Mouse (Mus musculus): Measurements from ENCODE around the gene Ing5.
"Not testable (repeated sequence)": the region's sequence is repeated elsewhere in the genome, so short reads cannot be mapped to it uniquely, and the experiment has no call there.

The Ing5 gene

GRCm38 (mm10) chr1:93811495-93812039 is 7.8 kb downstream of the Ing5 start:
- no peak for DNase-seq

GRCm38 (mm10) chr1:93817823-93818532 is 14.2 kb downstream of the Ing5 start:
- no peak for DNase-seq

- DNase-seq = no peak
Observed at GRCm38 (mm10) chr1:93818722-93819121, 15.0 kb downstream of the Ing5 start.

GRCm38 (mm10) chr1:93823796-93824495 is 20.2 kb downstream of the Ing5 start:
- peak; percentile 30 for DNase-seq

GRCm38 (mm10) chr1:93824609-93825008 is 20.8 kb downstream of the Ing5 start, which contains the start of gene D2hgdh:
D2hgdh (plus strand) TSS chr1:93824909.
- no peak for DNase-seq

- DNase-seq = peak; percentile 95
Observed at GRCm38 (mm10) chr1:93825105-93825674, 21.4 kb downstream of the Ing5 start.

- peak; percentile 57 for DNase-seq
Observed at GRCm38 (mm10) chr1:93825771-93826539, 22.2 kb downstream of the Ing5 start.

GRCm38 (mm10) chr1:93826540-93826835 is 22.7 kb downstream of the Ing5 start:
- peak; percentile 40 for DNase-seq

GRCm38 (mm10) chr1:93832754-93833360 is 29.1 kb downstream of the Ing5 start:
- DNase-seq = not testable (repeated sequence)

GRCm38 (mm10) chr1:93834671-93835150 is 30.9 kb downstream of the Ing5 start:
- no peak for DNase-seq

- DNase-seq = no peak
Observed at GRCm38 (mm10) chr1:93835211-93835610, 31.4 kb downstream of the Ing5 start.

GRCm38 (mm10) chr1:93835876-93836531 is 32.2 kb downstream of the Ing5 start:
- DNase-seq = no peak

GRCm38 (mm10) chr1:93836532-93836913 is 32.8 kb downstream of the Ing5 start:
- DNase-seq = no peak

- no peak for DNase-seq
Observed at GRCm38 (mm10) chr1:93837335-93837734, 33.6 kb downstream of the Ing5 start.

GRCm38 (mm10) chr1:93838569-93838968 is 34.8 kb downstream of the Ing5 start:
- not testable (repeated sequence) for DNase-seq

- DNase-seq = not testable (repeated sequence)
Observed at GRCm38 (mm10) chr1:93845766-93846366, 42.1 kb downstream of the Ing5 start.

- not testable (repeated sequence) for DNase-seq
Observed at GRCm38 (mm10) chr1:93855790-93856189, 52.0 kb downstream of the Ing5 start.

- DNase-seq = no peak
Observed at GRCm38 (mm10) chr1:93857370-93857769, 53.6 kb downstream of the Ing5 start.

GRCm38 (mm10) chr1:93857991-93858390 is 54.2 kb downstream of the Ing5 start:
- DNase-seq = no peak

- no peak for DNase-seq
Observed at GRCm38 (mm10) chr1:93859619-93860018, 55.9 kb downstream of the Ing5 start.

GRCm38 (mm10) chr1:93861048-93861447 is 57.3 kb downstream of the Ing5 start, which contains the start of gene Gal3st2:
Gal3st2 (plus strand) TSS chr1:93861306.
- DNase-seq = not testable (repeated sequence)

Measured in cerebellum, adult 8-10 months (tissue).